Mouse (Mus musculus): ENCODE results near the gene Vps45.

- TF ChIP-seq CTCF (IDR thresholded peaks at IDR 0.05 in 2 of 3, conservative IDR thresholded peaks at IDR 0.05 in 1 of 3; ENCODE audit: control insufficient read depth in 1 of 3, insufficient read depth in 1 of 3, low read depth in 2 of 3, low read length in 3 of 3, poor library complexity in 1 of 3, severe bottlenecking in 1 of 3): no peak
- no peak for TF ChIP-seq TBP (IDR thresholded peaks at IDR 0.05; ENCODE audit: low read depth, low read length)
- TF ChIP-seq MEF2A (IDR thresholded peaks at IDR 0.05; ENCODE audit: extremely low read depth, insufficient replicate concordance, low read depth, low read length, poor library complexity, severe bottlenecking): no peak
- TF ChIP-seq TAL1 (IDR thresholded peaks at IDR 0.05; ENCODE audit: low read length): no peak
- no peak for TF ChIP-seq KAT2A (conservative IDR thresholded peaks at IDR 0.05; ENCODE audit: low read depth, low read length)
- no peak for TF ChIP-seq E2F4 (IDR thresholded peaks at IDR 0.05; ENCODE audit: borderline replicate concordance, low read depth, low read length)
- no peak for TF ChIP-seq MAFK (IDR thresholded peaks at IDR 0.05; ENCODE audit: borderline replicate concordance, low read depth, low read length)
Measured at GRCm38 (mm10) chr3:96029766-96030165, 28.5 kb downstream of the Vps45 start.
